Mouse (Mus musculus): ENCODE measurements around the gene Pex10.
"Not testable (repeated sequence)": the region's sequence is repeated elsewhere in the genome, so short reads cannot be mapped to it uniquely, and the experiment has no call there.

Gene Pex10

DNA sequence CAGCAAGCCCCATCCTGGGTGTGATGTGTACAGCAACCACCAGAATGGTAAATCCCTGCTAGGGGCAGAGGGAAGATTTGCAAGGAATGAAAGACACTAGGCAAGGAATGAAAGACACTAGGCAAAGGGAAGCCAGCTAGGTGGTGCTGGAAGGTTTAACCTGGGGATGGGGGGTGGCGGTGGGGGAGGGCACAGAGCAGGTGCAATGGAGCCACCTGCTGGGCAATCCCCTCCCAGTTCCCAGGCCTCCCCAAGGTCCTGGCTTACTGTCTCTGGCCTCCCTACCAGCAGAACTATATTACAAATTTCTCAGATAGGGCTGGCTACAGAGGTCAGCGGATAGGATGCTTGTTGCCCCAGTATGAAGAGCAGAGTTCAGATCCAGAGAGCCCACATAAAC lies 2.3 kb upstream of the Pex10 start:
- no peak for DNase-seq (ENCODE audit: low spot score)

DNA sequence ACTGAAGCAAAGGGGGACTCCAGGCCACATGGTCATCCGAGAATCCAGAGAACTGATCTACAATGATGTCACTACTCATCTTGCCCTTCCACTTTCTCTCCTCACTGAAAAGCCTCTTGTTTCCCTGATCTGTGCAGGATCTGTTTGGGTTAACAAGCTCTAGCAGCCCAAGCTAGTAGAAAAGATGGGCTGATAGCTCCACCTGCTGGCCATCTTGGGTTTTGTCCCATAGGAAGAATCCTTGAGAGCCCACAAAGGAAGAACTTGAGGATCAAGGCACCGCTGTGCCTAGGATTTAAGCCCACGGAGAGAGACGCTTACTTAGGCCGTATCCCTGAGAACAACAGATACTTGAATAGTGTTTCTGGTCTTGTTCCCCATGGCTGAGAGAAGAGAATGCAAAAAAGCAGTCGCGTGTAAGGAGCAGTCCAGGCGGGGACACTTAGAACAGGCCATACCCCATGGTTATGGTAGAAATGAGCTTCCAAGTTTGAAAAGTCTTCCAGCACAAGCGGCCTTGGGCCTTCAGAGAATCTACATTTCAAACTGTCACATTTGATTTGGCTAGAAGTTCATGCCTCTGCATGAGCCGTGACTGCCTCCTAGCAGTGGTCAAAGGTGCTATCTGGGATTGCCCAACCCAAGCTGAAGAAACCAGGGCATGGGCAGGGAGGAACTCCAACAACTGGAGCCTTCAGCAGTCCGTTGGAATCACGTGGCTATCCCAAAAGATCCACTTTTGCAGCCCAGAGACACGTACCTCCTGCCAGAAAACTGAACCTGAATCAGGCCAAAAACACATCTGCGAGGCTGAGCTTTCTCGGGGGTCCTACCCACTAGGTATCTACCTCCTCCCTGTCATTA lies 614 bp upstream of the Pex10 start:
- peak; percentile 96 for DNase-seq (ENCODE audit: low spot score)

DNA sequence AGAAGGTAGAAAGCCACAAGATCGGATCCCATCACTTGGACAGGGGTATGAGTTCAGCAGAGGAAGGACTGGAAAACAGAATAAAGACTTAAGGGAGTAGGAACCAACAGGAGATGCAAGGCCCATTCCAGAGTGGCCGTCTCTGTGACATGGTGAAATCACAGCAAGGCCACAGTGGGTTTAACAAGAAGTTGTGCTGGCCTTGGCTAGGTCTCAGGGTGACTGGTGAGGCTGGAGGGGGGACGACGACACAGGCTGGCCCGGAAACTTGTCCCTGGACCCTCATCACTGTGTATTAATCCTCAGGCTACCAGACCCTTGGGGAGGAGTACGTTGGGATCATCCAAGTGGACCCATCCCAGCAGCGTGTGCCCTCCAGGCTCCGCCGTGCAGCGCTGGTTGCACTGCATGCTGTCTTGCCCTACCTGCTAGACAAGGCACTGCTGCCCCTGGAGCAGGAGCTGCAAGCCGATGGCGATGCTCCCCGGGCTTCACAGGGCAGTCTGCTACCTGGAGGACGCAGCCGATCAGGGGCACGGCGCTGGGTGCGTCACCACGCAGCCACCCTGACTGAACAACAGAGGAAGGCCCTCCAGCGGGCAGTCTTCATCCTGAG lies 1.6 kb downstream of the Pex10 start:
- no peak for DNase-seq (ENCODE audit: low spot score)

DNA sequence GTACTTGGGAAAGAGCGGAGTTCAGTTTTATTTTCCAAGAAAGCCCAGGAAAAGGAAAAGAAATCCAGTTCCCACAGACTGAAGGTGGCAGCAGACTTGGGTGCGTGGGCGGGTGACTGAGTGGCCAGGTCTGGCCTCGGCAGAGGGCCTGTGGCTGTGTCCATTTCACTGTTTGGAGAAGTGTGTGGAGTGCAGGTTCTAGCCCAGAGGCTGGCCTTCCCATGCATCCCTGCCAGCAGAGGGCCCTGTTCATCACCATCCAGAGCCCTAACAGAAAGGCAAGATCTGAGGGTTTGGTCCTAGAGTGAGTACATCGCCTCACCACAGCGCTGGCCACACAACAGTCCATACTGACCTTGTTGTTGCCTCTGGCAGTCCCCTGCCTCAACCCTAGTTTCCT lies 2.4 kb downstream of the Pex10 start:
- DNase-seq (ENCODE audit: low spot score), result peak; percentile 24

DNA sequence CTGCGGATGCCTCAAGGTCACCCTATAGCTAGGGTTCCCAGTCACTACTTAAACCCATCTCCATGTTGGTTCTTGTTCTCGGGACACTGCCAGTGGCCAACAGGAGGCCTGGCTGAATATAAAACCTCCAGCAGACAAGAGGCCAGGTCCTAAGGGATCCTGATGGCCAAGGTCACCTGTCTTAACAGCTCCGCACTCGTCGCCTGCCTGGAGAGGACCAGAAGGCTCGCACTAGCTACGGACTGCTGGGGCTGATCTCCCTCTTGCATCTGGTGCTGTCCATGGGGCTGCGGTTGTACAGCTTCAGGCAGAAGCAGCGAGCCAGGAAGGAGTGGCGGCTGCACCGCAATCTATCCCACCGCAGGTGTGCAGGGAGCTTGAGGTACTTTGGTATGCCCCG lies 3.4 kb downstream of the Pex10 start:
- DNase-seq (ENCODE audit: low spot score), result no peak

DNA sequence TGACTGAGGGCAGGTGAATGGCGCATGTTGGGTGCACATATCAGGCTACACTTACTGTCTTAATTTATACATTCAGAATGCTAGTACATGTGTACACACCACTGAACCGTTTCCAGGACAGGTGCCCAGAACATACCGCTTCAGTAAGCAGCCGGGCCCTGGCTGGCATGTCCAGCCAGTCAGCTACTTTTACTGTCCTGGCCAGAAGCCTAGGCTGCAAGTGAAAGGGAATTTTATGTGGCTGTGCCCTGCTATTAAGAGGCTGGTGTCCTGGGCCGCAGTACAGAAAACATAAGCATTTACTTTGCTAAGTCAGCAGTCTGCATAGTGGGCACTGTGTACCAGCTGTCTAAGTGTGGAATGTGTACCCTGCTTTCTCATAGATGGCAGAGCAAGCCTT lies 4.1 kb downstream of the Pex10 start:
- DNase-seq (ENCODE audit: low spot score), result peak; percentile 16

DNA sequence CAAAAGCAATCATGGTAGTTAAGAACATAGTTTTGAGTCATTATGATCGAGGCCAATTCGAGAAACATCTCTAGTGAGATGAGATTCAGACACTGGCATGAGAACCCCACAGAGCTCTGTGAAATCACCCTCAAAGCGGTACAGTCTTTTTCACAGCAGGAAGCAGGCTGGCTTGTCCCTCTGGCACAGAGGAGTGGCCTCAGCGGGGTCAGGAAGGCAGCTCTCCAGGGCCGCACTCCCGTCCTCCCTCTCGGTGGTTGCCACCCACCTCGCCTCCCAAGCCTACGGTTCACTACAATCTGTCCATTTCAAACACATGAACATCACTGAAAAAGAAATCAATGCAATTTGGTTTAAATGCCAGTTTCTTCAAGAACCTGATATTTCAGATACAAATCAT lies 7.6 kb downstream of the Pex10 start:
- DNase-seq (ENCODE audit: low spot score), result no peak

DNA sequence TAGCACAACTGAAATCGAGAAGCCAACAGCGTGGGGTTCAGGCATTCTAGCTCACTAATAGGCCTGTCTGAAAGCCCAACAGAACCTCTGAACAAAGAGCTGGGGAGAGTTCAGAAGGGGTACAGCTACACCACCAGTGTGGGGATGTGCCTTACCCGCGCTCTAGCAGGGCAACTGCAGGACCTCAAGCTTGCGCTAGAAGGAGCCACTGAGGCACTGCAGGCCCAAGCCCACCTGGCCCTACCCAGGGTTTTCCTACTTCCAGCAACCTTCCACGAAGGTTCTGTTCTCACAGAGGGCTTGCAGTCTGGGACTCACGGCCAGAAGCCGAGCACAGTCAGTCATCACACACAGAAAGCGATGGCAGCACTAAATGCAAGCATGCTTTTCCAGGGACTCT lies 8.3 kb downstream of the Pex10 start:
- DNase-seq (ENCODE audit: low spot score), result no peak

DNA sequence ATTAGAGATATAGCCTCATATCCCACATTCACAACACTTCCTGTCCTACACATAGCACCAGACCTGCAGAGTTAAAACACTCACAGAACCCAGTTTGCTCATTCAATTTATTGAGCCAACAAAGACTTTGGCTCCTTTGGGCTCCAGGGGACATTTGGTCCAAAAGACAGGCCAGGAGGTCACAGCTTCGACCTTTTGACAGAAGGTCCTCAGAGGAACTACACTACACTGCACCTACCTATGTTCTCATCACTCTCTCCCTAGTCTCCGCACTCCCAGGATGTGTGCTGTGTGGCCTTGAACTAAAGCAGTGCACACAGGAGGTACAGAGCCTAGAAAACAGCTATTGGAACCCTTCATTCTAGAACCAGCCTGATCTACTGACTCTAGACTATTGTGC lies 9.0 kb downstream of the Pex10 start:
- no peak for DNase-seq (ENCODE audit: low spot score)

DNA sequence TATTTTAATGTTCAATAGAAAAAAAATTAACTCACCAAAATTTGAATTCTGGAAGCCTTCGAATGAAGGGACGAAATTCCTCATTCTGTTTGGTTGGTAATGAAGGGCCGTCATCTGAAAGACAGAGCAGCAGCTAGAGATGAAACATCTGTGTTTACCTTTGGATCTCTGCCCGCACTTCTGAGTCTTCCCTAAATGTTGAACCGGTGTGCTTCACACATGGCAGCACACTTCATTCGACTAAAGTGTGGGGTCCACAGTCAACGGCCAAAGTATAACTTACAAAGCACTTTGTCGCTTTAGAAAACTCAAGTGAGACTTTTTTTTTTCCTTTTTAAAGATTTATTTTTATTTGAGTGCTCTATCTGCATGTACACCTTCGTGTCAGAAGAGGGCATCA lies 9.9 kb downstream of the Pex10 start:
- DNase-seq (ENCODE audit: low spot score), result no peak

DNA sequence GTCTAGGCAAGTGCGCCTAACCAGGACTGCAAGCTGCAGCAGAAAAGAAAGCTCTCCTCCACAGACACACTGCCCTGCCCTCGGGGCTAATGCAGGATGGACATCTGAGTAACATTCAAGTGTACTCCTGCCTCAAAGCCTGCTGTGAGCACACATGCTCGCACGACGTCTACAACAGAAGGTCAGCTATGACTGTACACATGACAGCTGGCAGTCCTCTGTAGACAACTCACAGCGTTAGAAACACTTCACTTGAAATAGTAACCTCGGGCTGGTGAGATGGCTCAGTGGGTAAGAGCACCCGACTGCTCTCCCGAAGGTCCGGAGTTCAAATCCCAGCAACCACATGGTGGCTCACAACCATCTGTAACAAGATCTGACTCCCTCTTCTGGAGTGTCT lies 12.0 kb downstream of the Pex10 start:
- not testable (repeated sequence) for DNase-seq (ENCODE audit: low spot score)

DNA sequence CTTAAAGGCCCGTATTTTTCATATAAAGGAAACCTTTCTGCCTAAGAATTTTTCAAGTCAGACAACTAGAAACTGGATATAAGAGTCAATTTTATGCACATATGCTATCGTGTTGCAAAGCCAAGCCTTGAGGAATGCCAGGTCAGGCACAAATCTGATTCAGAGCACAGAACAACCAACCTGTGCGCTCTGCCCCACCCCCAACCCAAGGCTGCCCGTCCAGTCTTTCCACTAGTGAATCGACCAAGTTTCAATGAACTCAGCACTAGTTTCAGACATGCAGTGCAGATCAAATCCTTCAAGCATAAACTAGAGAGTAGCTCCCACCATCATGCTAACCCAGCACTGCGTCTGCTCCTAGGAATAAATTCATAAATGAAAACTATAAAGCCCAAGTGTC lies 12.8 kb downstream of the Pex10 start:
- DNase-seq (ENCODE audit: low spot score), result no peak

DNA sequence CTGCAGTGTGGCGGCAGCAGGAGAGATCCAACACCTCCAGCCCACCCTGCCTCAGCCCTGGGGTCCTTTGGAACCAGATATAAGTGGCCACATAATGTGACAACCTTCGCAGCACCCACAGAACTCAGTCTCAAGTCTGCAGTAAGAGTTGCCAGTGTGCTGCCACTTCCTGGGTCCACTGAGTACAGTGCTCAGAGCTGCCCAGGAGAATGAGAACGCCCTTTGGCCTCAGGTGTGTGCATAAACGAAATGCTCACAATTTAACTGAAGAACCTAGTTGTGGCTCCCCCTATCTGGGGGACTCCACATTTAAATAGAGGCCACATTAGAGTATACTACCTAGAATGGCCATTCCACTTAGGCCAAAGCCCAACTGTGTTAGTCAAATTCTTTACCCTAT lies 16.7 kb downstream of the Pex10 start:
- DNase-seq (ENCODE audit: low spot score), result no peak

DNA sequence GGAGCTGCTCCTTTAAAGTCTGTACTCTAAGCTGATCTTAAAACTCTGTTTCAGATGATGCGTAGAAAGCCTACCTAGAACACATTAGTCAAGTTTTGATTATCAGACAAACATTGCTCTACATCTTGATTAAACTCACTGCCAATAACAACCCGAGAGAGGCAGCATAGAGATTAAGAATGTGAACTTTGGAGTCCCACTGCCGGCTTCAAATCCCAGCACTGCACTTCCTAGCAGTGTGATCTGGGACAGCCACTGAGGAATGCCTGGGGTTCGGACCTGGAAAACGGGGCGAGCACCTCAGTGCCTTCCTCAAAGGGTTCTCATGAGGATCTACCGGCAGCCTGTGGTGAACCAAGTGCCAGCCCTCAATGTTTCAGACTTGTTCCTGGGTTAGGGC lies 17.5 kb downstream of the Pex10 start:
- DNase-seq (ENCODE audit: low spot score), result no peak

DNA sequence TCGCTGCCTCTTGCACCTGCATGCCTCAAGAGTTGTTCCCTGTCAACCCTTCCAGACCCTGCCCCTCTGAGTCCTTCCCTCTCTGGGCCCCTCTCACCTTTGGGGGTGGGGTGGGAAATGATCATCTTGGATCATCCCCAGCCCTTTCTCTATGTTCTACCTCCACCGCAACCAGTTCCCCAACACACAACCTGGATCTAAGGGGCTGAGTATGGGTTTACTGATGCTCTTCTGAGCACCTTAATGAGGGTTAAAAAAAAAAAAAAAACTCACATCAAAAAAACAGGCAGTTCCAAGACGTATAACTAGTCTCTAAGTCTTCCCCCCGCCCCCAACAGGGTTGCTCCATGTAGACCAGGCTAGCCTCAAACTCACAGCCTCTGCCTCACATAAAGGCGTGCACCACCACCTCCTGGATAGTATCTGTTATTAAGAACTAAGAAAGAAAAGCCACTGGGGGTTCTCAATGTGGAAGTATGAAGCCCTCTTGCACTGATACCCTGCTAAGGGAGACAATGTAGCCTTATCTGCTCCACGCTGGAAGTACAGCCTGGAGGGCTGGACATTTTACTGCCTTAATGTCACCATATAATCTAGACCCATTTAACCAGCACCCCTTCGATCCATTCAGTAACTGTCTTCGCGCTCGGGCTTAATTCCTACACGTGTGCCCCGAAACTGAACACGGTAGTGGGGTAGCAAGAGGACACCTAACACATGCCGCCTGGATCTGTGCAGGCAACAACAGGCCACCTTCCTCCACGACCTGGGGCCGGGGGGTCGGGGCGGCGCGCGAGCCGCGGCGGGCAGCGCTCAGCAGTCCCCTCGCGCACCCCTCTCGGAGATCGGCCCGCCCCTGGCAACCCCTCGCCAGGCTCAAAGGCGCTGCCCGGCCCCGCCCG lies 18.6 kb downstream of the Pex10 start:
- DNase-seq (ENCODE audit: low spot score), result no peak

DNA sequence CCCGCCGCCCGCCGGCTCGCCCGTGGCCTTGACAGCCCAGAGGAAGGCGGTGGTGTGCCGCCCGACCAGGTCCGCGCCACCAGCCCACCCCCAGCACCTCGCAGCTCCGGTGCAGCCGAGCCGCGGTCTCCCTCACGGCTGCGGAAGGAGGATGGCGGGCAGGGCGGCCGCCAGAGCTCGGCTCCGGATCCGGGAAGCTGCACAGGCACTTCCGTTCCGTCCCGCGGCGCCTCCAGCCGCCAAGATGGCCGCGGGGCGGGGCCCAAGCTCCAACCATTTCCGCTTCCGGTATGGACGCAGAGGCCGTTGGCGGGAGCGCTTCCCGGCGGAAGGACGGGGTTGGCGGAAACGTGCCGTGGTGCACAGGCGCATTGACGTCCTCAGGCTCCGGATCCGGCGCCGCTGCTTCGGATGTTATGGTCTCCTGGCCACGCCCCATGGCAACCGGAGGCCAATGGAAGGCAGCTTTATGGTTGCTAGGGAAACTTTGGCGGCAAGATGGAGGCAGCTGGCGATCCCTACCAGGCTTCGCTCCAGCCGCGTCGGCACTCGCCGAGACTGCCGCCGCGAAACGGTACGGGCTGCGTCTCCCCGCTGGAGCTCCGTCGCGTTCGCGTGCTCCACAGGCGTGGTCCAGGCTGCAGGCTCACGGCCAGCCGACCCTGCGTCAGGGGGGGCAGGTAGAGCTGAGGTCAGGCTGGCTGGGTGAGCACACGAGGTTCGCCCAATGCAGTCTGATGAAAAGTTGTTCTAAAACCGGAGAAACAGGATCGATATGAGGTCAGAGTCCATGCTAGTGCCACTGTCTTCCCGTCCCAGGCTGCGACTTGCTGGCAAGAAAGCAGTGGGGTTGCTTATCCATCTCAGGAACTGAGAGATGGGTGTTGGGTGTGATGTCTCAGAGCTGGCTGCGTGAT lies 19.6 kb downstream of the Pex10 start, which contains the start of the genes Rer1 and Morn1:
Gene Rer1 (minus strand): TSS at position 275 of the 917 bp plus-strand sequence.
Gene Morn1 (plus strand): TSS at position 470 of the 917 bp plus-strand sequence.
- peak; percentile 99 for DNase-seq (ENCODE audit: low spot score)

DNA sequence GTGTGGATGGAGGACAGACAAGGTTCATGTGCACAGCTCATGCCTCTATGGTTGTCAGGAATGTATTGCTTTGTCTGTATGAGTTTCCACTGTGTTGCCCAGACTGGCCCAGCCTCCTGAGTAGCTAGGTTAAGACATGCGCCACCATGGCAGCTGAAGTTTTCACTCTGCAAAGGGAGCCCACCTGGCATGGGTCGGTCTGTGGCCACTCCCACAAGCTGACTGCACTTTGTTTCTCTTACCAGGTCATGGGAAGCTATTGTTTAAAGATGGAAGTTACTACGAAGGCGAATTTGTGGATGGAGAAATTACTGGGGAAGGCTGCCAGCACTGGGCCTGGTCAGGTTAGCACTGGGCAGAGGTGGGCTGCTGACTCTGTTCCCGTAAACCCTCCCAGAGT lies 22.4 kb downstream of the Pex10 start:
- no peak for DNase-seq (ENCODE audit: low spot score)

DNA sequence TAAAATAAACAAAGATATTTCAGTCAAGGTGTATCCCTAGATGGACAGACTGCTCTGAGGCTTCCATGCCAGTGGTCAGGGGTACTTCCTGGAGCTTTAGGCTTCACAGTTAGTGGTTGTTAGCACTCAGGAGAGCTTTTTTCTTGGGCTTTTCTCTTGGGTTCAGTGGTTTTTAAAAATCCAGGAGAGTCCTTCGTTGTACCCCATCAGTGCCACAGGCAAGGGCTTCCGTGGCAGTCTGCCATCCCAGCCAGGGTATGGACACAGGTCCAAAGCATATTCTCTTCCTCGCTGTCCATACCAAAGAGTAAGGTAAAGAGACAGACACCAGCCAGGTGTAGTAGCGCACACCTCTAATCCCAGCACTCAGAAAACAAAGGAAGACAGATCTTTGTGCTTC lies 23.3 kb downstream of the Pex10 start:
- no peak for DNase-seq (ENCODE audit: low spot score)

DNA sequence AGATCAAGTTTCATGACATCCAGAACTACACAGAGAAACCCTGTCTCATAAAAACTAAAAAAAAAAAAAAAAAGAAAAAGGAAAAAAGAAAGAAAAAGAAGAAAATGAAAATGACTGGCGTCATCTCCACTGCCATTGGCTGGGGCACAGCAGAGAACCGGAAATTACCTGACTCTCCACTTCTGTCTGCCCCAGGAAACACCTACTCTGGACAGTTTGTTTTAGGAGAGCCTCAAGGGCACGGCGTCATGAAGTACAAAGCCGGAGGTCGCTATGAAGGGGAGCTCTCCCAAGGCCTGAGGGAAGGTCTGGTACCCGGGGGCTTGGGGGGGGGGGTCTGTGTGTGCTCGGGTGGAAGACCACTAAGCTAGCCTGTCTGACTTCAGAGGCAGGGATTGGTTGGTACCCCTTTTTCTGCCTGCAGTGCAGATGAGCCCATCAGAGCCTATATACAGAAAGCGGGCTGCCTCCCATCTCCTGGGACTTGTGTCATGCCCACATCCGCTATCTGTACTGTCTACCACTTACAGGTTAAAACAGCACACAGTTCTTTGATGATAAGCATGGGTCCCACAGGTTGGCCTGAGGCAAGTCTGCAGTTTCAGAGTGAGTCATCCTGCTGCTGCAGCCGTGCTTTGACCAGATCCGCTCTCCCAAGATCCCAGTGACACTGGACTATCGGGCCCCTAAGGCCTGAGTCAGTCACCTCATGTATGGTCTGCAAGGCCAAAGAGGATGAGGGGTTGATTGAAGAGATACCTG lies 24.1 kb downstream of the Pex10 start:
- DNase-seq (ENCODE audit: low spot score), result no peak

DNA sequence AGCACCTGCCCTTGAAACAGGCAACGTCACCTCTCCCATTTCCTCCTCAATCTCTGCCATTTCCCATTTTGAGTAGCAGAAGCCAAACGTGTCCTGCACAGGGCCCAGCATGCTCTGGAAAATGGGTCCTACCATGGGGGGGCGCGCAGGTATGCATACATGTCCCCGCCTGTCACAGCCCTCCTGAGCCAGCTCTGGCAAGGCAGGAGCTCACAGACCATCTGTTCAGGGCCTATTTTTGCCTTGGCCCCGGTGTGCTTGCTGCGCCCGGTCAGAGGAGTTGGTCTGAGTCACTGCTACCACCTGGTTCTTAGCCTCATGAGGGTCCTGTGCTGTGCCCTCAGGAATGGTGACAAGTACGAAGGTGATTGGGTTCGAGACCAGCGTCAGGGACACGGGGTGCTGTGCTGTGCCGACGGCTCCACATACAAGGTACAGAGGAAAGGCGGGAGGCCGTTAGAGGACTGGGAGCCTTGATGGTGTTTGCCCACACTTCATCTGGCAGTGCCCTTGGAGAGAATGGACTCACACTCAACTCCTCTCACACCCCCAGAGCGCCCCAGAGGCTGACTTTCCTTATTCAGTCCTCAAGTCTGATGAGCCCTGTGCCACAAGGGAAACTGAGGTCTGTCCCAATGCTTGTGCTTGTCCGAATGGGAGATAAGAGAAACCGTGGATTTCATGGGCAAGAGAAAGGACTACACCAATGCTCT lies 26.1 kb downstream of the Pex10 start:
- DNase-seq (ENCODE audit: low spot score), result no peak

Measured in adipocyte (in vitro differentiated cells).